Comparison of ENCODE assay signal across 8 mouse cellular contexts in genomic region chrX:134756434-134757292, GRCm38 (mm10). TPM values are rescaled to one million over a fixed set of nuclear protein-coding genes. Genes with fewer than 3 reads are reported as not detected.
DNase-seq lines count a peak whose midpoint lies in the region; ATAC-seq and TF ChIP-seq lines count a peak whose summit lies in the region.

Gene Armcx3 (plus strand): TSS chrX:134756595.

- H3K27ac ChIP-seq in ES-E14 (ENCODE audit: insufficient read depth, low read depth, low read length, poor library complexity, severe bottlenecking), result no peak within 1 kb of the TSS
- peak within 1 kb of the TSS; percentile 44 for H3K27ac ChIP-seq in forebrain, embryonic 13.5 days
- H3K27ac ChIP-seq in liver, postnatal 0 days (ENCODE audit: low read depth), result peak within 1 kb of the TSS; percentile 64; the same call in 1 of the 2 replicates
- H3K27ac ChIP-seq in neural tube, embryonic 13.5 days (replicated peaks), result peak within 1 kb of the TSS; percentile 74

- intact Hi-C loops in heart, postnatal 10 days (cut with DNase I), result no loop called here

- no peaks in the 10 kb centered on the region for H3K36me3 ChIP-seq in ES-E14 (ENCODE audit: control insufficient read depth, insufficient read depth, low read length, poor library complexity, severe bottlenecking)
- no peaks in the 10 kb centered on the region for H3K36me3 ChIP-seq in forebrain, embryonic 13.5 days (ENCODE audit: poor library complexity, severe bottlenecking)
- no peaks in the 10 kb centered on the region for H3K36me3 ChIP-seq in liver, postnatal 0 days (replicated peaks; ENCODE audit: insufficient read depth, low read length)
- no peaks in the 10 kb centered on the region for H3K36me3 ChIP-seq in neural tube, embryonic 13.5 days

- 32% methylated on average over 45 of the region's 46 CpGs for WGBS in forebrain, embryonic 13.5 days
- 25% methylated on average over 43 of the region's 46 CpGs for WGBS in liver, postnatal 0 days (ENCODE audit: insufficient replicate concordance)
- WGBS in neural tube, embryonic 13.5 days, result 21% methylated on average over 46 of the region's 46 CpGs

- H3K4me1 ChIP-seq in ES-E14 (ENCODE audit: control insufficient read depth in 2 of 2, insufficient read depth in 2 of 2, low read length in 2 of 2, poor library complexity in 1 of 2), result peaks cover 0 to 2% of the 10 kb centered on the region in 2 experiments; a peak in 1 of 4 replicates
- H3K4me1 ChIP-seq in forebrain, embryonic 13.5 days, result 0 out of 2 replicates have a peak, but pooled peaks cover 6% of the 10 kb centered on the region
- peaks cover 2% of the 10 kb centered on the region; the same call in 1 of the 2 replicates for H3K4me1 ChIP-seq in liver, postnatal 0 days (ENCODE audit: insufficient read depth)
- H3K4me1 ChIP-seq in neural tube, embryonic 13.5 days (replicated peaks), result peaks cover 7% of the 10 kb centered on the region

- H3K9me3 ChIP-seq in ES-E14 (ENCODE audit: control insufficient read depth, insufficient read depth, low read depth, low read length), result no peaks in the 10 kb centered on the region
- no peaks in the 10 kb centered on the region for H3K9me3 ChIP-seq in forebrain, embryonic 13.5 days (replicated peaks)
- no peaks in the 10 kb centered on the region for H3K9me3 ChIP-seq in liver, postnatal 0 days (ENCODE audit: low read length)
- H3K9me3 ChIP-seq in neural tube, embryonic 13.5 days, result no peaks in the 10 kb centered on the region

- H3K4me3 ChIP-seq in ES-E14 (ENCODE audit: insufficient read depth in 1 of 2, low read depth in 1 of 2, low read length in 2 of 2, poor library complexity in 1 of 2, severe bottlenecking in 1 of 2), result peak within 1 kb of the TSS; percentile 62 to 72
- H3K4me3 ChIP-seq in forebrain, embryonic 13.5 days, result peak within 1 kb of the TSS; percentile 59
- H3K4me3 ChIP-seq in liver, postnatal 0 days (ENCODE audit: low read depth, low read length), result peak within 1 kb of the TSS; percentile 64
- H3K4me3 ChIP-seq in neural tube, embryonic 13.5 days, result peak within 1 kb of the TSS; percentile 55

- TF ChIP-seq CTCF in liver, postnatal 0 days (IDR thresholded peaks at IDR 0.05; ENCODE audit: low read depth), result no peak

- DNase-seq in ES-E14 (ENCODE audit: low read depth, low spot score), result no peak
- peak; percentile 52 for DNase-seq in c-Kit-positive CD71-positive TER-119-negative erythroid progenitor cells, embryonic 14.5 days (ENCODE audit: low read depth)
- DNase-seq in heart, postnatal 10 days, result peak; percentile 75 to 76
- peak; percentile 69 to 81 for DNase-seq in kidney, postnatal 4 days
- peak; percentile 71 for DNase-seq in liver, postnatal 0 days
- peak; percentile 47 for DNase-seq in thymus, postnatal 0 days (ENCODE audit: low spot score)

- no peak for TF ChIP-seq EP300 in liver, postnatal 0 days (IDR thresholded peaks at IDR 0.05; ENCODE audit: low read depth)

- peak within 1 kb of the TSS; percentile 22 for H3K9ac ChIP-seq in ES-E14 (ENCODE audit: insufficient read depth, low read depth, low read length, poor library complexity, severe bottlenecking)
- peak within 1 kb of the TSS; percentile 80 for H3K9ac ChIP-seq in forebrain, embryonic 13.5 days
- H3K9ac ChIP-seq in liver, postnatal 0 days (replicated peaks), result peak within 1 kb of the TSS; percentile 66
- H3K9ac ChIP-seq in neural tube, embryonic 13.5 days, result peak within 1 kb of the TSS; percentile 74

- ATAC-seq in forebrain, embryonic 13.5 days, result peak; percentile 94
- peak; percentile 89 for ATAC-seq in liver, postnatal 0 days
- ATAC-seq in neural tube, embryonic 13.5 days (ENCODE audit: low read depth), result peak; percentile 93

- H3K4me2 ChIP-seq in forebrain, embryonic 13.5 days, result peak within 1 kb of the TSS; percentile 60
- peak within 1 kb of the TSS; percentile 61 for H3K4me2 ChIP-seq in liver, postnatal 0 days (ENCODE audit: low read depth, low read length)
- H3K4me2 ChIP-seq in neural tube, embryonic 13.5 days, result peak within 1 kb of the TSS; percentile 57

- in situ Hi-C loops in ES-E14 (cut with MboI; ENCODE audit: low sequenced_read_pairs in 2 of 2, unreplicated experiment in 2 of 2), result no loop called here

- peaks cover 10% of the 10 kb centered on the region; the same call in 1 of the 2 replicates for H3K27me3 ChIP-seq in forebrain, embryonic 13.5 days
- peaks cover 6% of the 10 kb centered on the region; the same call in 1 of the 2 replicates for H3K27me3 ChIP-seq in liver, postnatal 0 days (ENCODE audit: insufficient read depth, low read length)
- H3K27me3 ChIP-seq in neural tube, embryonic 13.5 days, result peaks cover 19% of the 10 kb centered on the region

TF ChIP-seq in ES-E14, 5 proteins besides CTCF, POLR2A, EP300 and RAD21:
- TF ChIP-seq ZC3H11A (IDR thresholded peaks at IDR 0.05; ENCODE audit: borderline replicate concordance, low read depth, low read length), result no peak
- no peak for TF ChIP-seq ZNF384 (IDR thresholded peaks at IDR 0.05; ENCODE audit: low read depth, low read length)
- TF ChIP-seq HCFC1 (IDR thresholded peaks at IDR 0.05; ENCODE audit: borderline replicate concordance, insufficient read depth, low read length), result no peak
- no peak for TF ChIP-seq MAFK (IDR thresholded peaks at IDR 0.05; ENCODE audit: insufficient read depth, low read depth, low read length)
TF ChIP-seq in ES-E14: peak in this region for 0.

RNA-seq across cellular contexts. Expression of gene Armcx3, which starts in this region (rescaled TPM):
- total RNA-seq in ES-E14 (2012; rRNA removed), result 5.5 and 5.8 TPM in 2 replicates
- 67.6 and 67.8 TPM in 2 replicates for polyA plus RNA-seq in forebrain, embryonic 13.5 days (2015; fragmentation: Nextera tagmentation; extraction: Ambion mirVana)
- 10 to 100 TPM; 46.4 to 49.5 TPM for total RNA-seq in heart, postnatal 10 days (2021)
- polyA plus RNA-seq in liver, postnatal 0 days (2015; fragmentation: Nextera tagmentation; extraction: Ambion mirVana), result 10.8 and 12.0 TPM in 2 replicates
- polyA plus RNA-seq in neural tube, embryonic 13.5 days (2015; fragmentation: Nextera tagmentation; extraction: Ambion mirVana), result 73.3 and 80.0 TPM in 2 replicates
- 25.7 and 26.4 TPM in 2 replicates for polyA plus RNA-seq in thymus, postnatal 0 days (2015; fragmentation: Nextera tagmentation; extraction: Ambion mirVana)

Comparison
In these comparisons a context has a peak if more than half of its experiments do, and no peak if none do; other contexts are left out.
1. H3K9ac ChIP-seq: peak in every context shown above with its lines; median percentile 80 in forebrain, embryonic 13.5 days; 74 in neural tube, embryonic 13.5 days; 66 in liver, postnatal 0 days; 22 in ES-E14.